Mouse (Mus musculus): Measurements from ENCODE around the gene Kcnh1. TPM values are rescaled to one million over a fixed set of nuclear protein-coding genes. Genes with fewer than 3 reads are reported as not detected.

The Kcnh1 gene
- total RNA-seq, 2 experiments from 2014 or later, result 19.7 to 20.1 TPM

- intact Hi-C loops (cut with DNase I), result no loop called here
- no peak for DNase-seq
These were observed 329.1 kb downstream of the Kcnh1 start for GRCm38 (mm10) chr1:192519713-192520112.

- intact Hi-C loops (cut with DNase I), result no loop called here
These were observed 330.4 kb downstream of the Kcnh1 start for GRCm38 (mm10) chr1:192520836-192521435.

DNA sequence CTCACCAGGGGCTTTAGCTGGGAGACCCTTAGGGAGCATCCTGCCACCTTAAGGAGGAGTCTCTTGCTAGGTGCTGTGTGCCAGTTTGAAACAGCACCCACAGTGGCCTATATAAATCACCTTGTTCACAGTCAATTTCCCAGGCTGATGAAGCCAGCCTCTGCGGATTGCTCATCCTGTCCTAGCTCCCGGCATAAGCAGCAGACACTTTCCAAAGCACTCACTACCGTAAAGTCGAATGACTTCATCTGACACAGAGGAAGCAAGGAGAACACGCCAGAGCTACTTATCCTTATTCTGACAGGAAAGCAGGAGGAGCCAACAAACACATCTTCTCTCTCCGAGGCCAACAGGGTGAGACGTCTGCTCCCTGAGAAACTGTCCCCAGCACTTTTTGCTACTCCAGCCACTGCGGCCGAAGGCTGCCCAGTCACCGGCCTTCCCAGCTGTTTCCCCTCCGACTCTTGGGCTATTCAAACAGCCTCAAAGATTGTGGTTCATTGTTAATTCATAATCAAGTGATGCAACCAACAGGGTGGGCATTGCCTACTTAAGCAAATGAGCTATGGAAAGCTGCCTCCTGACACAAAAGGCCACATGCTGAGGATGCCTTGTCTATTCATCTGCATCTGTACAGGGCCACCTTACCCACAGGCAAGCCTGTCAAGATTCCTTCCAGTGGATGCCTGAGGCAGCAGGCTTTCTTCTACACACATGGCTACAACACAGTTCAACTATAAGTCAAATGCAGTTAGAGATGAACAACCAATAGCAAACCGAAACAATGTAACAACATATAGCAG lies 332.0 kb downstream of the Kcnh1 start:
- intact Hi-C loops (cut with DNase I), result no loop called here
- DNase-seq, result no peak

More at GRCm38 (mm10) chr1:192520836-192521435, 330.4 kb downstream of the Kcnh1 start:
- no peak for DNase-seq

DNA sequence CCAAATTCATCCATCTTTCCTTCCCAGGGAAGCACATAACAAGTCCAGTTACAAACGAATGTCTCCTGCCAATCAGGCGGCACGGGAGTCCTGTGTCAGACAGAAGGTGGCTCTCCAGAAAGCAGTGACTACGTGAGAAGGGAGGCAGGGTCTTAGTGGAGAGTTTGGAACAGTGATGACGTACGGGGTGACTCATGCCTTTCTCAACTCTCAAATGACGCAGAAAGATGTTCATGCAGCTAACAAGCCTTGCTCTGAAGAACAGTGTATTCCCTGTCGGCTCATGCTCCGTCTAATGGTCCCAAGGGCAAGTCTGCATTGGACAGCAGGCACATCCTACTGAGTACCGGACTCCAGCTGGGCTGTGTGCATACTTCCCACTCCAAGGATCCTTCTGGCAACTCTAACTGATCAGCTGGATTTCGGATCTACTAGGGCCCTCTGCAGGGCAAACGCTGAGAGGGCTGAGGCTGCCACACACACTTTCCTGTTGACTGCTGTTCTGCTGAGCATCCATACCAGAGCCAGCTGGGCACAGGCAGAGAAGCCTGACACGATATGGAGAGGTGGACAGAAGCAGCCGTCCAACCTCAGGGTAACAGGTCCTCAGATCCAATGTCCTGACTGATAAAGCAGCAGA lies 335.3 kb downstream of the Kcnh1 start:
- no peak for DNase-seq
- intact Hi-C loops (cut with DNase I), result no loop called here

DNA sequence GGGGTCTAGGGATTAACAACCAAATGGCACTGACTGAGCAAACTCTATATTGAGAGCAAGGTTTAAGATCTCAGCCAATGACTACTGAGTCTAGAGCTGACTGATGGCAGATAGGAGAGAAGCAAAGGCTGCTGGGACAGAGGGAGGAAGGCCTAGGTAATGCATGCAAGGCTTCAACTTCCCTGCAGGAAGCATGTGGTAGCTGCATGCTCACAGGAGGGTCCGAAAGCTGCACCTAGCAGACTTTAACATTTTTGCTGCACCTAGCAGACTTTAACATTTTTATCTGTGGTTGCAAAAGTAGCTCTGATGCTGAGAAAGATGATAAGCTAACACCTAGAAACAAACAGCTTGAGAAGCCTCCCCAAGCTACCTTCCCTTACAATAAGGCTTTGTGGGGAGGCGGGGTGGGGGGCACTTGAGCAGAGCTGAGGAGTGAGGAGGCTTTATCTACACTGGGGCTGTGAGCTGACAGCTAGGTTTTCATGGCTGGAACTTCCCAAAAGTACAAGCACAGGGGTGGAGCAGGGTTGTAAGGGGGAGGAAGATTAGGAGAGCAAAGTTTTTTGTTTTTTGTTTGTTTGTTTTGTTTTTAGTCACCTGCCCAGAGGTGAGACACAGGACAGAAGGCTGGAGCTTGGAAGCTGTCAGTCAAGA lies 341.0 kb downstream of the Kcnh1 start:
- DNase-seq, result no peak
- intact Hi-C loops (cut with DNase I), result no loop called here

DNA sequence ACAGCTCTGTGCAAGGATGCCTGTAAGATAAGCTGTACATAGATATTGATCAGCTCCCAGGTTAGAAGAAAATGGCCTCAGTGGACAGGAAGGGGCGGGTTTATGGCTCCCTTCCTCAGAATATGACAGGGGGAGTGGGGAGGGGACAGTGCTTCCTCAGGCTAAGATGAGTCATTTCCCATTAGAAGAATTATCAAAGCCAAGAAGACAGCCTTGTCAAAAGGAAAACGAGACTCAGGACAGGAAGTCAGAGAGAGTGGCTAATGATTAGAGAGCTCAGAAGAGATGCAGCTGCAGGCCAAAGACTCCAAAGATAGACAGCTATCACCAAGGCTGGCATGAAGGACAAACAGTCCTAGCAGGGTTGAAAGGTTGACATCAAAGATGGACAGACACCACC lies 341.6 kb downstream of the Kcnh1 start:
- intact Hi-C loops (cut with DNase I), result no loop called here
- DNase-seq, result no peak

DNA sequence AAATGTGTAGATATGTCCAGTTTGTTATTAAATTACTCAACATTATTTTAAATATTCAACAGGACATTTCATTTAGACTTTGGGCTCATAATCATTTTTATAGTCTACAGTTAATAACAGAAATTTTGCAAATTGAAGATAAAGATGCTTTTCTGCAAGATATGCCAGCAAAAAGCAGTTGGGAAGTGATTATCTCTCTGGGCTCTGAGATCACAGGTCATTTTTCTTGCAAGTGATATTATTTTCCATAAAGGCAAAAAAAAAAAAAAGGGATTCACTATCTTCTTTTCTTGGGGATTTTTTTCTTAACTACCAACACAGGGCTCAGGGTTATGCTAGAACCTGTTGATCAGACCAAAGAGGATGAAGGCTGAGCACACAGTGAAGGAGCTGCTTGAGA lies 342.4 kb downstream of the Kcnh1 start:
- DNase-seq, result no peak
- intact Hi-C loops (cut with DNase I), result no loop called here

DNA sequence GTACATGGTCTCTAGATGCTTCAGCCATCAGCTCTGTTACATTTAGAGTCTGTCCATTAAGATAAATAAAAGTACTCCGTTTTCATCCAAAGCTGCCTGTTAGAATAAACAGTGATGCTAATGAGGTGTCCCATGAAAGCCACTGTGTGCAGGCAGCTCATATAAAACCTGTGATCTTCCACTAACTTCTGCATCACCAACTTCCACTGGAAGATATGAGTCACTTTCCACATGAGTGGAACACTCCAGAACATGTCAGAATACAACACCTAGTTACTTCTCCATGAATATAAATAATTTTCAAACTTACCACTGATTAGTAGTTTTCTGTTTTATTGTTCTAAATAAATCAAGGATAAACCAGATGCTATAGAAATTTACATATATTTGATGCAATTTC lies 345.9 kb downstream of the Kcnh1 start:
- no peak for DNase-seq
- intact Hi-C loops (cut with DNase I), result no loop called here

- DNase-seq, result no peak
- intact Hi-C loops (cut with DNase I), result no loop called here
These were observed 346.6 kb downstream of the Kcnh1 start for GRCm38 (mm10) chr1:192537169-192537568.

GRCm38 (mm10) chr1:192542093-192542492 lies 351.5 kb downstream of the Kcnh1 start:
- no peak for DNase-seq
- intact Hi-C loops (cut with DNase I), result no loop called here

GRCm38 (mm10) chr1:192543686-192544085 lies 353.1 kb downstream of the Kcnh1 start:
- intact Hi-C loops (cut with DNase I), result no loop called here
- no peak for DNase-seq

- intact Hi-C loops (cut with DNase I), result no loop called here
- DNase-seq, result no peak
These were observed 353.5 kb downstream of the Kcnh1 start for GRCm38 (mm10) chr1:192544091-192544490.

- DNase-seq, result no peak
- intact Hi-C loops (cut with DNase I), result no loop called here
These were observed 354.3 kb downstream of the Kcnh1 start for GRCm38 (mm10) chr1:192544901-192545300.

- intact Hi-C loops (cut with DNase I), result no loop called here
- DNase-seq, result no peak
These were observed 356.3 kb downstream of the Kcnh1 start for GRCm38 (mm10) chr1:192546843-192547242.

DNA sequence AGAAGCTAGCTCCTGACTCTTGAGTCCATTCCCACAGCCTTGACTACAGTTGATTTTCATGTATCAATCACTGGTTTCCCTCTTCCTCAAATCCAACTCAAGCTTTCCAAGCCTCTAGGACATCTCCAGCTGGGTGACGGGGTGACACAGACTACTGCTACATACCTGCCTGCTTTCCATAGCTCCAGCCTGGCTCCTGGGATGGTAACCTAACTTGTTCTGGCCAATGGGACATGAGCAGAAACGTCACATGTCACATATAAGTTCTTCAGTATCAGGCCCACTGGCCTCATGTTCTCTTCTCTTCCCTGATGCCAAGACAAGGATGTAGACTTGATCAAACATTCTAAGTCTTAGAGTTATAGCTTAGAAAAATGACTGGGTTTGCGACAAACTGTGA lies 360.0 kb downstream of the Kcnh1 start:
- DNase-seq, result no peak
- intact Hi-C loops (cut with DNase I), result no loop called here

DNA sequence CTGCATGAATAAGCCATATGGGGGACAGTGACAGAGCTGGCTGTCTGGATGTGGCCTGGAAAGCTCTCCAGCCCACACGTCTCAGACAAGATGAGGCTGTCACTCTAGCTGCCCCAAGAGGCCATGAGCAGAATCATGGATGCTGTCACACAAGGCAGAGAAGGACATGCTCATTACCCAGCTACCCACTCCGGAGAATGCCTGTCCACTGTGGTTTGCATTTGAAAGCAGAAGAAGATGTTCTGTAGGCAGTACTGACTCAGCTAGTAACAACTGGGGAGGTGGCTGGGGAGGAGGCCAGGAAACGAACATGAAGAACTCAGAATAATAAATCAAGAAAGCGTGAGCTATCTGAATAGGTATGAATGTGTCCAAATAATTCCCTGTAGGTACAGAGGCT lies 364.9 kb downstream of the Kcnh1 start:
- intact Hi-C loops (cut with DNase I), result no loop called here
- no peak for DNase-seq

- DNase-seq, result peak; percentile 78
- intact Hi-C loops (cut with DNase I), result no loop called here
These were observed 367.5 kb downstream of the Kcnh1 start for GRCm38 (mm10) chr1:192557978-192558594.

GRCm38 (mm10) chr1:192559341-192559740 lies 368.8 kb downstream of the Kcnh1 start:
- no peak for DNase-seq
- intact Hi-C loops (cut with DNase I), result no loop called here

All from left cerebral cortex, postnatal 4 days (tissue).